Mouse (Mus musculus) hindbrain, embryonic 10.5 days (tissue): ENCODE measurements around the gene Gm8369. TPM values are rescaled to one million over a fixed set of nuclear protein-coding genes. Genes with fewer than 3 reads are reported as not detected.
A peak's percentile ranks its signal among the peaks of the same experiment; 100 is the strongest.
"Not testable (repeated sequence)": the region's sequence is repeated elsewhere in the genome, so short reads cannot be mapped to it uniquely, and the experiment has no call there.

ENCODE experiments used
- DNase-seq: peaks from one replicate; pipeline ENCODE4 v3.0.0-alpha.2; 2017; ENCODE audit warnings: low spot score
- H3K27ac ChIP-seq: fragments of 300-500 bp; sonication (generic); 2 replicates; pipeline ENCODE4 v1.5.1; 2016; ENCODE audit warnings: mild to moderate bottlenecking, moderate library complexity
- H3K27me3 ChIP-seq: fragments of 300-500 bp; sonication (generic); 2 replicates; pipeline ENCODE4 v1.6.1; 2016; ENCODE audit warnings: mild to moderate bottlenecking; ENCODE audit not compliant: poor library complexity, insufficient read depth, severe bottlenecking
- H3K36me3 ChIP-seq: fragments of 300-500 bp; sonication (generic); 2 replicates; pipeline ENCODE4 v1.6.1; 2016; ENCODE audit warnings: mild to moderate bottlenecking, moderate library complexity
- H3K4me1 ChIP-seq: fragments of 300-500 bp; sonication (generic); replicated peaks from 2 replicates; pipeline ENCODE4 v1.6.1; 2016; ENCODE audit warnings: mild to moderate bottlenecking
- H3K4me3 ChIP-seq: fragments of 300-500 bp; sonication (generic); 2 replicates; pipeline ENCODE4 v1.5.1; 2016; ENCODE audit warnings: mild to moderate bottlenecking, moderate library complexity
- H3K9me3 ChIP-seq: fragments of 300-500 bp; sonication (generic); 2 replicates; pipeline ENCODE4 v1.6.1; 2016; ENCODE audit warnings: mild to moderate bottlenecking, moderate library complexity
- WGBS: fragments of 180-500 bp; shearing (Covaris S2); methylation state at CpG from one replicate; pipeline ENCODE4 v1.1.7; 2016; 5-methylcytosine and 5-hydroxymethylcytosine counted together
- polyA plus RNA-seq: library from polyadenylated mRNA; unstranded; fragments of >200 nt; fragmentation: Nextera tagmentation; extraction: Ambion mirVana; gene quantifications from 2 replicates; pipeline ENCODE4 v1.2.1, GENCODE M21; 2016

Gm8369 gene
- polyA plus RNA-seq, 1 experiment from 2014 or later: not detected

- Histone ChIP-seq H3K36me3 (no peaks in the 10 kb centered on the region), H3K27ac (no peak overlapping the region), H3K27me3 (no peaks in the 10 kb centered on the region), H3K4me3 (no peak overlapping the region), H3K4me1 (no peaks in the 10 kb centered on the region), H3K9me3 (no peaks in the 10 kb centered on the region)
- WGBS: 88% methylated on average over 3 of the region's 3 CpGs
- DNase-seq: no peak
Measured at GRCm38 (mm10) chr19:11520146-11520545, 34.4 kb downstream of the Gm8369 start.

GRCm38 (mm10) chr19:11533421-11533820 is 47.7 kb downstream of the Gm8369 start:
- Histone ChIP-seq H3K36me3 (no peaks in the 10 kb centered on the region), H3K4me3 (no peak overlapping the region), H3K27me3 (no peaks in the 10 kb centered on the region), H3K9me3 (no peaks in the 10 kb centered on the region), H3K27ac (no peak overlapping the region), H3K4me1 (peaks cover 8% of the 10 kb centered on the region)
- 79% methylated on average over 1 of the region's 1 CpGs for WGBS
- DNase-seq: no peak

GRCm38 (mm10) chr19:11533888-11534445 is 48.2 kb downstream of the Gm8369 start:
- WGBS: 70% methylated on average over 2 of the region's 2 CpGs
- Histone ChIP-seq H3K4me1 (peaks cover 8% of the 10 kb centered on the region), H3K9me3 (no peaks in the 10 kb centered on the region), H3K27me3 (no peaks in the 10 kb centered on the region), H3K36me3 (no peaks in the 10 kb centered on the region), H3K4me3 (no peak overlapping the region), H3K27ac (no peak overlapping the region)
- no peak for DNase-seq

- 13% methylated on average over 7 of the region's 7 CpGs for WGBS
- Histone ChIP-seq H3K4me1 (peaks cover 8% of the 10 kb centered on the region), H3K4me3 (no peak within 1 kb of the TSS), H3K36me3 (no peaks in the 10 kb centered on the region), H3K9me3 (no peaks in the 10 kb centered on the region), H3K27ac (peak within 1 kb of the TSS; percentile 2; the same call in 1 of the 2 replicates), H3K27me3 (no peaks in the 10 kb centered on the region)
- peak; percentile 2 for DNase-seq
Measured at GRCm38 (mm10) chr19:11536593-11536992, 50.9 kb downstream of the Gm8369 start, which contains the start of gene Ms4a4d. Gene Ms4a4d (plus strand): TSS chr19:11536801.

- H3K4me3 ChIP-seq: no peak overlapping the region
- no peaks in the 10 kb centered on the region for H3K9me3 ChIP-seq
- no peaks in the 10 kb centered on the region for H3K27me3 ChIP-seq
- 22% methylated on average over 2 of the region's 2 CpGs for WGBS
- peak; percentile 30 for DNase-seq
- no peaks in the 10 kb centered on the region for H3K36me3 ChIP-seq
- H3K4me1 ChIP-seq: peaks cover 8% of the 10 kb centered on the region
- peak overlapping the region; percentile 2; the same call in 1 of the 2 replicates for H3K27ac ChIP-seq
Measured at GRCm38 (mm10) chr19:11537336-11537735, 51.6 kb downstream of the Gm8369 start.

- DNase-seq, H3K4me3 ChIP-seq: not testable (repeated sequence)
- 91% methylated on average over 1 of the region's 1 CpGs for WGBS
Measured at GRCm38 (mm10) chr19:11540166-11540821, 54.6 kb downstream of the Gm8369 start.

GRCm38 (mm10) chr19:11544383-11544782 is 58.6 kb downstream of the Gm8369 start:
- DNase-seq: not testable (repeated sequence)
- WGBS: 90% methylated on average over 2 of the region's 2 CpGs

More at GRCm38 (mm10) chr19:11540166-11540821, 54.6 kb downstream of the Gm8369 start:
- not testable (repeated sequence) for H3K27ac ChIP-seq, H3K9me3 ChIP-seq, H3K4me1 ChIP-seq, H3K27me3 ChIP-seq, H3K36me3 ChIP-seq

GRCm38 (mm10) chr19:11547911-11548310 is 62.2 kb downstream of the Gm8369 start:
- no peak for DNase-seq
- Histone ChIP-seq H3K27me3 (no peaks in the 10 kb centered on the region), H3K4me1 (no peaks in the 10 kb centered on the region), H3K9me3 (no peaks in the 10 kb centered on the region), H3K27ac (no peak overlapping the region), H3K4me3 (no peak overlapping the region), H3K36me3 (no peaks in the 10 kb centered on the region)

More at GRCm38 (mm10) chr19:11544383-11544782, 58.6 kb downstream of the Gm8369 start:
- not testable (repeated sequence) for H3K4me3 ChIP-seq, H3K27ac ChIP-seq, H3K27me3 ChIP-seq, H3K36me3 ChIP-seq, H3K9me3 ChIP-seq, H3K4me1 ChIP-seq

GRCm38 (mm10) chr19:11554726-11555125 is 69.0 kb downstream of the Gm8369 start:
- WGBS: 93% methylated on average over 5 of the region's 5 CpGs

GRCm38 (mm10) chr19:11559560-11559959 is 73.8 kb downstream of the Gm8369 start:
- not testable (repeated sequence) for H3K9me3 ChIP-seq, DNase-seq, H3K36me3 ChIP-seq, H3K4me1 ChIP-seq, H3K27ac ChIP-seq, H3K4me3 ChIP-seq, H3K27me3 ChIP-seq

More at GRCm38 (mm10) chr19:11554726-11555125, 69.0 kb downstream of the Gm8369 start:
- Histone ChIP-seq H3K4me3 (no peak overlapping the region), H3K36me3 (no peaks in the 10 kb centered on the region), H3K27me3 (no peaks in the 10 kb centered on the region), H3K9me3 (no peaks in the 10 kb centered on the region), H3K4me1 (no peaks in the 10 kb centered on the region), H3K27ac (no peak overlapping the region)
- DNase-seq: no peak

Other genes starting within 250 kb of the Gm8369 start
- gene Ms4a1, start 219.7 kb upstream of the Gm8369 start, polyA plus RNA-seq: not detected in 2 replicates
- gene Ms4a5, start 202.1 kb upstream of the Gm8369 start, polyA plus RNA-seq: not detected in 2 replicates
- gene Ms4a14, start 171.5 kb upstream of the Gm8369 start, polyA plus RNA-seq: 0.08 TPM in 1 of 2 replicates, not detected in the other
- 0.59 TPM in 1 of 2 replicates, not detected in the other for gene Ms4a7, start 149.8 kb upstream of the Gm8369 start, polyA plus RNA-seq
- 1.1 and 2.1 TPM in 2 replicates for gene Ms4a4a, start 110.4 kb upstream of the Gm8369 start, polyA plus RNA-seq
- 0.44 TPM in 1 of 2 replicates, not detected in the other for gene Ms4a4c, start 81.2 kb upstream of the Gm8369 start, polyA plus RNA-seq
- not detected in 2 replicates for gene Ms4a4b, start 42.4 kb upstream of the Gm8369 start, polyA plus RNA-seq
- gene Ms4a6c, start 16.6 kb upstream of the Gm8369 start, polyA plus RNA-seq: 2.6 and 2.8 TPM in 2 replicates
- 2.5 and 3.5 TPM in 2 replicates for gene Ms4a6b, start 30.6 kb downstream of the Gm8369 start, polyA plus RNA-seq
- gene Ms4a4d, start 50.9 kb downstream of the Gm8369 start, polyA plus RNA-seq: 0.39 and 0.72 TPM in 2 replicates
- gene Ms4a6d, start 118.9 kb downstream of the Gm8369 start, polyA plus RNA-seq: 1.4 and 2.8 TPM in 2 replicates
- not detected in 2 replicates for gene Ms4a2, start 137.8 kb downstream of the Gm8369 start, polyA plus RNA-seq
- not detected in 2 replicates for gene Ms4a3, start 154.9 kb downstream of the Gm8369 start, polyA plus RNA-seq
- gene Oosp2, start 174.6 kb downstream of the Gm8369 start, polyA plus RNA-seq: not detected in 2 replicates
- gene Oosp1, start 205.2 kb downstream of the Gm8369 start, polyA plus RNA-seq: not detected in 2 replicates
- not detected in 2 replicates for gene Oosp3, start 211.1 kb downstream of the Gm8369 start, polyA plus RNA-seq